Mouse (Mus musculus): ENCODE results near the gene Hist1h2bp. TPM values are rescaled to one million over a fixed set of nuclear protein-coding genes. Genes with fewer than 3 reads are reported as not detected.
"Not testable (repeated sequence)": the region's sequence is repeated elsewhere in the genome, so short reads cannot be mapped to it uniquely, and the experiment has no call there.

Gene Hist1h2bp
- polyA plus RNA-seq, 1 experiment from 2014 or later = 0.72 TPM

DNA sequence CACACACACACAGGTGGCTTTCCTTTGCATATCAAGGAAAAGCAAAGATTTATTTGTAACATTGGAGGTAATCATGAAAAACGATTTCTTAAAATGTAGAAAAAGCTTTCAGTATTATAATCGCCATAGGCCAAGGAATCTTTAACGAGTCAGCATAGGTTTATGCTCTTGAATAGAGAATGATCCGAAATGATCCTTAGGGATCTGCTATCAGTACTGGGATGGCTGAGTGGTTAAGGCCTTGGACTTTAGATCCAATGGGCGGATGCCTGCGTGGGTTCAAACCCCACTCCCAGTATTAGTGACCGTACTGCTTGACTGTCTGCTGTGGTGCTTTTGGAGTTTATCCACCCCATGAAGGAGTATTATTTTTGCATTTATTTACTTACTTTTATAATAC, 8.3 kb downstream of the Hist1h2bp start:
- Histone ChIP-seq H3K36me3 (ENCODE audit: control insufficient read depth, insufficient read depth, low read length) (no peaks in the 10 kb centered on the region), H3K9me3 (replicated peaks; ENCODE audit: control insufficient read depth, low read length, poor library complexity, severe bottlenecking) (no peaks in the 10 kb centered on the region), H3K4me2 (ENCODE audit: low read length) (no peak overlapping the region), H3K4me3 (ENCODE audit: low read depth, low read length) (no peak overlapping the region), H3K4me1 (ENCODE audit: control insufficient read depth, insufficient read depth, low read length) (peaks cover 4% of the 10 kb centered on the region), H3K27ac (ENCODE audit: low read length) (no peak overlapping the region), H3K9ac (ENCODE audit: low read depth, low read length) (no peak overlapping the region), H3K27me3 (ENCODE audit: control insufficient read depth, insufficient read depth, low read depth, low read length) (no peaks in the 10 kb centered on the region)
- WGBS = 94% methylated on average over 7 of the region's 7 CpGs
- ATAC-seq = no peak

DNA sequence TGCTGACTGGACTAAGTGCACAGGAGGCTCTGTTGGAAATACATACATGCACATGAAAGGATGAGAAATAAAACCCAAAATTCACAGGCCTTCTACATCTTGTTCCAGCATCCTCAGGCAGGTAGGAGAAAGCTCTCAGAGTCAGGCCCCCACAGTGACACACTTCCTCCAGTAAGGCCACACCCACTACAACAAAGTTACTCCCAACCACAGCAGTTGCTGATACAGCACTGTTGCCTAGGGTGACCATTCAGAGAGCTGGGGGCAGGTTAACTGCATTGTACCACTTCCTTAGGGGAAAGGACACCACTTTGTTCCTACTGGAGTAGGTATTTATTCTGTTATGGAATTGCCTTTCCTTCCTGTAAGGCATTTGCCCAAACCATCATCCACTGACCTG, 9.9 kb downstream of the Hist1h2bp start:
- not testable (repeated sequence) for H3K9ac ChIP-seq (ENCODE audit: low read depth, low read length); H3K4me3 ChIP-seq (ENCODE audit: low read depth, low read length); H3K4me2 ChIP-seq (ENCODE audit: low read length); H3K27ac ChIP-seq (ENCODE audit: low read length); H3K4me1 ChIP-seq (ENCODE audit: control insufficient read depth, insufficient read depth, low read length); H3K36me3 ChIP-seq (ENCODE audit: control insufficient read depth, insufficient read depth, low read length); H3K27me3 ChIP-seq (ENCODE audit: control insufficient read depth, insufficient read depth, low read depth, low read length); ATAC-seq; H3K9me3 ChIP-seq (replicated peaks; ENCODE audit: control insufficient read depth, low read length, poor library complexity, severe bottlenecking)

DNA sequence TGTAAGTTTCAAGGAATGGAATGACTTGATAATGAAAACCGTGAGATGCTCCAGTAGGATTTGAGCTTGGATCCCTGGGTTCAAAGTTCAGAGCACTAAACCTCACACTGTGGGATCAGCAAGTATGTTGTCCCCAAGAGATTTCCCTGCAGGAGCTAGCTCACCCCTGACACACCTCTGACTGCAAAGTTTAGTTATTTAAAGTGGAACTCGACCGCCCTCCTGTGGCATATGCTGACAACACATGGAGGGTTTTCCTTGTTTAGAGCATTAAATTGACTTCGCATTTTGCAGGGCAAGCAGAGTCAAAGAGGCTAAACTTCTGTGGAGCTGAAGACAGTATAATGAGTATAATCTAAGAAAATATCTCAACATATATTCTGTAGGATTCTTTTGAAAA, 15.8 kb downstream of the Hist1h2bp start:
- H3K27me3 ChIP-seq (ENCODE audit: control insufficient read depth, insufficient read depth, low read depth, low read length); H3K36me3 ChIP-seq (ENCODE audit: control insufficient read depth, insufficient read depth, low read length); H3K27ac ChIP-seq (ENCODE audit: low read length); H3K4me2 ChIP-seq (ENCODE audit: low read length); H3K4me1 ChIP-seq (ENCODE audit: control insufficient read depth, insufficient read depth, low read length); H3K9ac ChIP-seq (ENCODE audit: low read depth, low read length); H3K9me3 ChIP-seq (replicated peaks; ENCODE audit: control insufficient read depth, low read length, poor library complexity, severe bottlenecking); H3K4me3 ChIP-seq (ENCODE audit: low read depth, low read length): not testable (repeated sequence)
- no CpG with 5 or more reads among the region's 4 CpGs for WGBS
- ATAC-seq = peak; percentile 68

- ATAC-seq = peak; percentile 99
- H3K4me1 ChIP-seq (ENCODE audit: control insufficient read depth, insufficient read depth, low read length); H3K9me3 ChIP-seq (replicated peaks; ENCODE audit: control insufficient read depth, low read length, poor library complexity, severe bottlenecking); H3K36me3 ChIP-seq (ENCODE audit: control insufficient read depth, insufficient read depth, low read length); H3K4me2 ChIP-seq (ENCODE audit: low read length); H3K4me3 ChIP-seq (ENCODE audit: low read depth, low read length); H3K9ac ChIP-seq (ENCODE audit: low read depth, low read length); H3K27me3 ChIP-seq (ENCODE audit: control insufficient read depth, insufficient read depth, low read depth, low read length); H3K27ac ChIP-seq (ENCODE audit: low read length): not testable (repeated sequence)
- WGBS = no CpG with 5 or more reads among the region's 23 CpGs
These were observed 22.8 kb downstream of the Hist1h2bp start, which contains the start of the genes Hist1h2bq and Hist1h2ao for GRCm38 (mm10) chr13:21810073-21810472. Hist1h2bq (minus strand) TSS chr13:21810197. Hist1h2ao (plus strand) TSS chr13:21810465.

DNA sequence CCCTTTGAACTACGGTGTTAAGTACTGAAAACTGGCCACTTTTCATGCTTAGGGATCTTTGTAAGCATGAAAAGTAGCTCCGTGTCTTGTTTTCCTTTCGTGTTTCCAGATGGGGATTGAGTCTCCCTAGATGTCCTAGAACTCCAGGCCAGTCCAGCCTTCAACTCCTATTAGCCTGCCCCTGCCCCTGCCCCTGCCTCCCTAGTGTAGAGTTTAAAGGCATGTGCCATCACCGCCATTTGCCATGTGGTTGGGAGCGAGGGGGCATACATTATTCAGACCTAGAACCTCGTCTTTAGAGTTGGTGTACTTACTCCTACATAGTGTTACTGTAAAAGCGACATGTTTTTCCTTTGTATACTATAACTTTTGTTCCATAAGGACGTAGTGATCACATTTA, 23.8 kb downstream of the Hist1h2bp start:
- not testable (repeated sequence) for H3K27ac ChIP-seq (ENCODE audit: low read length); H3K4me1 ChIP-seq (ENCODE audit: control insufficient read depth, insufficient read depth, low read length); H3K4me2 ChIP-seq (ENCODE audit: low read length); H3K36me3 ChIP-seq (ENCODE audit: control insufficient read depth, insufficient read depth, low read length); H3K9me3 ChIP-seq (replicated peaks; ENCODE audit: control insufficient read depth, low read length, poor library complexity, severe bottlenecking); H3K27me3 ChIP-seq (ENCODE audit: control insufficient read depth, insufficient read depth, low read depth, low read length); H3K4me3 ChIP-seq (ENCODE audit: low read depth, low read length); H3K9ac ChIP-seq (ENCODE audit: low read depth, low read length)
- WGBS = no CpG with 5 or more reads among the region's 8 CpGs
- ATAC-seq = peak; percentile 29

GRCm38 (mm10) chr13:21811539-21811938, 24.3 kb downstream of the Hist1h2bp start, which contains the start of gene Hist1h4m:
Hist1h4m (plus strand) TSS chr13:21811746.
- H3K27ac ChIP-seq (ENCODE audit: low read length); H3K9ac ChIP-seq (ENCODE audit: low read depth, low read length); H3K27me3 ChIP-seq (ENCODE audit: control insufficient read depth, insufficient read depth, low read depth, low read length); H3K4me1 ChIP-seq (ENCODE audit: control insufficient read depth, insufficient read depth, low read length); H3K36me3 ChIP-seq (ENCODE audit: control insufficient read depth, insufficient read depth, low read length); H3K9me3 ChIP-seq (replicated peaks; ENCODE audit: control insufficient read depth, low read length, poor library complexity, severe bottlenecking): not testable (repeated sequence)
- WGBS = no CpG with 5 or more reads among the region's 24 CpGs
- peak; percentile 70 for ATAC-seq
- Histone ChIP-seq H3K4me3 (ENCODE audit: low read depth, low read length) (peak within 1 kb of the TSS; percentile 9; the same call in 1 of the 2 replicates), H3K4me2 (ENCODE audit: low read length) (peak within 1 kb of the TSS; percentile 46)

DNA sequence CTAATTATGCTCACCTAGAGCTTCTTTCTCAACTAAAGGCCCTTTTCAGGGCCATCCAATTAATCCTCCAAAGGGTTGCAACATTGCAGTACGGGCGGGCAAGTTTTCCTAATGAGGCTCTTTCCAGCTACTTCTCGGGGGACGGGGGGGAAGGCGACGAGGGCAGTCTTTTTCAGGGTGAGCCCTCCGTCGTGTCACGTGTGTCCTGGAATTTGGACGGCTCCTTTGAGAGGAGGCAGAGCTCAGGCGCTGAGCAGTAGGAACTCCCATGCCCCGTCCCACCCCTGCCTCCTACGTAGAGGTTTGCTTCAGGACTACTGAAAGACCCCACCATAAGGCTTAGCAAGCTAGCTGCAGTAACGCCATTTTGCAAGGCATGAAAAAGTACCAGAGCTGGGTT, 24.8 kb downstream of the Hist1h2bp start:
- 0% methylated on average over 12 of the region's 14 CpGs for WGBS
- H3K36me3 ChIP-seq (ENCODE audit: control insufficient read depth, insufficient read depth, low read length); H3K9ac ChIP-seq (ENCODE audit: low read depth, low read length); H3K9me3 ChIP-seq (replicated peaks; ENCODE audit: control insufficient read depth, low read length, poor library complexity, severe bottlenecking); H3K27me3 ChIP-seq (ENCODE audit: control insufficient read depth, insufficient read depth, low read depth, low read length); H3K4me1 ChIP-seq (ENCODE audit: control insufficient read depth, insufficient read depth, low read length); H3K27ac ChIP-seq (ENCODE audit: low read length); ATAC-seq: not testable (repeated sequence)
- Histone ChIP-seq H3K4me3 (ENCODE audit: low read depth, low read length) (peak overlapping the region; percentile 9; the same call in 1 of the 2 replicates), H3K4me2 (ENCODE audit: low read length) (peak overlapping the region; percentile 46)

DNA sequence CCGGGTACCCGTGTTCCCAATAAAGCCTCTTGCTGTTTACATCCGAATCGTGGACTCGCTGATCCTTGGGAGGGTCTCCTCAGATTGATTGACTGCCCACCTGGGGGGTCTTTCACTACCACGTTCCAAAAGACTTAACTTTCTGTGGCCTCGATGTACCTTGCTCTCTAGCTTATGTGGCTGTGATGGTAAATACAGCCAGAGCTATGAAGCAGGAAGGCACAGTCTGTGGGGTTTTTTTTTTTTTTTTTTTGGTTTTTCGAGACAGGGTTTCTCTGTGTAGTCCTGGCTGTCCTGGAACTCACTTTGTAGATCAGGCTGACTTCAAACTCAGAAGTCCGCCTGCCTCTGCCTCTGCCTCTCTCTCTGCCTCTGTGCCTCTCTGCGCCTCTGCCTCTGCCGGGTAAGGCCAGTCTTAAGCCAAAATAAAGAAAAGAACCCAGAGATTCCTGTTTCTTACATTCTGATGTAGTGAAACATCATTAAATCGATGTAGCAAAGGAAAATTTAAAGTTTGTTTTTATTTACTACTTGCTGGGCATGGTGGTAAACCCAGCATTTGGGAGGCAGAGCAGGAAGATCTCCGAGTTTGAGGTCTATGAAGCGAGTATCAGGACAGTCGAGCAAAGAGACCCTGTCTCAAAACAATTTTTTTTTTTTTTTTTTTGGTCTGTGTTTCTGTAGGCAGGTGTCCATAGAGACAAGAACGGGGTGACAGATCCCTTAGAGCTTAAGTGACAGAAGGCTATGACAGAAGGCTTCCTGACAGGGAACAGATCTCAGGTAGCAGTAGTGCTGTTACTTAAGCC, 33.0 kb downstream of the Hist1h2bp start:
- not testable (repeated sequence) for H3K27ac ChIP-seq (ENCODE audit: low read length); H3K4me1 ChIP-seq (ENCODE audit: control insufficient read depth, insufficient read depth, low read length); H3K9me3 ChIP-seq (replicated peaks; ENCODE audit: control insufficient read depth, low read length, poor library complexity, severe bottlenecking); H3K36me3 ChIP-seq (ENCODE audit: control insufficient read depth, insufficient read depth, low read length); H3K27me3 ChIP-seq (ENCODE audit: control insufficient read depth, insufficient read depth, low read depth, low read length); ATAC-seq; H3K4me3 ChIP-seq (ENCODE audit: low read depth, low read length); H3K4me2 ChIP-seq (ENCODE audit: low read length); H3K9ac ChIP-seq (ENCODE audit: low read depth, low read length)
- 62% methylated on average over 6 of the region's 16 CpGs for WGBS

DNA sequence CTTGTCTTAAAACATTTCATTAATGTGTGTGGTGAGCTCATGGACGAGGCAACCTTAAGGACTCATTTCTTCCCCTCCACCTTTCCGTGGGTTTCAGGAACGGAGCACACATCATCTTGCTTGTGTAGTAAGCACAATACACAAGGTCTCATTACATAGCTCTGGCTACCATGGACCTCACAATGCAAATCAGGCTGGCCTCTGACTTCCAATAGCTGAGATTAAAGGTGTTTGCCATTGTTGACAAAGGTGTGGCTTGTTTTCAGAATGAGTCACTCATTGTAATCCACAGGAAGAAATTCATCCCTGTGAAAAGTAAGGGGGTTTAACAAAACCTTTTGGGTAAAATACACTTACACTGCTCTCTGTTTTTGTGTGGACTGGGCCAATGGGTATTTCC, 41.2 kb downstream of the Hist1h2bp start:
- 86% methylated on average over 3 of the region's 3 CpGs for WGBS
- H3K4me1 ChIP-seq (ENCODE audit: control insufficient read depth, insufficient read depth, low read length) = no peaks in the 10 kb centered on the region
- no peak overlapping the region for H3K4me2 ChIP-seq (ENCODE audit: low read length)
- no peak for ATAC-seq
- no peak overlapping the region for H3K27ac ChIP-seq (ENCODE audit: low read length)
- H3K4me3 ChIP-seq (ENCODE audit: low read depth, low read length) = no peak overlapping the region
- H3K9me3 ChIP-seq (replicated peaks; ENCODE audit: control insufficient read depth, low read length, poor library complexity, severe bottlenecking) = no peaks in the 10 kb centered on the region
- H3K27me3 ChIP-seq (ENCODE audit: control insufficient read depth, insufficient read depth, low read depth, low read length) = no peaks in the 10 kb centered on the region
- no peaks in the 10 kb centered on the region for H3K36me3 ChIP-seq (ENCODE audit: control insufficient read depth, insufficient read depth, low read length)
- no peak overlapping the region for H3K9ac ChIP-seq (ENCODE audit: low read depth, low read length)
